Mouse (Mus musculus): ENCODE results near the gene Vmn2r91.
"Not testable (repeated sequence)": the region's sequence is repeated elsewhere in the genome, so short reads cannot be mapped to it uniquely, and the experiment has no call there.

DNA sequence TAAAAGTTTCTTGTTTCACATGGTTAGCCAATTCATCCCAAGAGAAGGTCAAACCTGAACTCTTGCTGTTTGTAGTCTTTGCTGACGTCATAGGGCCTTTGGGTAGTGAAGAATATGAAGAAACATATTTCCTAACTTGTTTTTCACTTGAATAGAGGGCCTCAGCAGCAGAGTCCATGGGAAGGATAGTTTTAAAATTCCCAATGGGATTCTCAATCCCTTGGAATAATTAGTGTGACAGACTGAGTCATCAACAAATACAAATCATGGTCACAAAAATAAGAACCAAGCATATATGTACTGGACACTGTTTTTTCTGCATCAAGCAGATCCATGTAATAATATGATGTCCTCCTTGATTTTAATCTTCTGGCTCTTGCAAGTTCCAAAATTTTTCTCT, 66.8 kb downstream of the Vmn2r91 start, which contains the start of gene Vmn2r92:
- not testable (repeated sequence) for TF ChIP-seq POLR2A (IDR thresholded peaks at IDR 0.05; ENCODE audit: borderline replicate concordance, insufficient read depth, low read length); CTCF (IDR thresholded peaks at IDR 0.05; ENCODE audit: borderline replicate concordance, insufficient read depth, low read depth, low read length)
